Mouse (Mus musculus): ENCODE measurements around the gene Crybb2.

Crybb2 gene

DNA sequence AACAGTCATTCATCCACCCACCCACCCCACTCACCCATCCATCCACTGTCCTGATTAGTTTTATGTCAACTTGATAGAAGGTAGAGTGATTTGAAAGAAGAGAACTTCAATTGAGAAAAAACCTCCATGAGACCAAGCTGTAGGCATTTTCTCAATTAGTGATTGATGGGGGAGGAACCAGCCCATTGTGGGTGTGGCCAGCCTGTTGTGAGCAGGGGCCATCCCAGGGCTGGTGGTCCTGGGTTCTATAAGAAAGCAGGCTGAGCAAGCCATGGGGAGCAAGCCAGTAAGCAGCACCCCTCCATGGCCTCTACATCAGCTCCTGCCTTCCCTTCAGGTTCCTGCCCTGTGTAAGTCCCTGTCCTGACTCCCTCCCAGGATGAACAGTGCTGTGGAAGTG lies at the start of gene Crybb2:
Crybb2 (minus strand) TSS at position 101 of the 400 bp plus-strand sequence.
- no peaks in the 10 kb centered on the region for H3K36me3 ChIP-seq (ENCODE audit: insufficient read depth, low read length)
- TF ChIP-seq CTCF (conservative IDR thresholded peaks at IDR 0.05; ENCODE audit: low read length) (no peak), POU5F1 (IDR thresholded peaks at IDR 0.05; ENCODE audit: borderline replicate concordance, low read length) (no peak), NANOG (IDR thresholded peaks at IDR 0.05; ENCODE audit: borderline replicate concordance, low read length) (no peak)
- H3K9me3 ChIP-seq (ENCODE audit: low read length): no peaks in the 10 kb centered on the region
- no peaks in the 10 kb centered on the region for H3K4me1 ChIP-seq (replicated peaks; ENCODE audit: low read depth, low read length)
- H3K27me3 ChIP-seq (ENCODE audit: insufficient read depth, low read length): peaks cover 20% of the 10 kb centered on the region
- H3K4me3 ChIP-seq (replicated peaks; ENCODE audit: low read length): no peak within 1 kb of the TSS

DNA sequence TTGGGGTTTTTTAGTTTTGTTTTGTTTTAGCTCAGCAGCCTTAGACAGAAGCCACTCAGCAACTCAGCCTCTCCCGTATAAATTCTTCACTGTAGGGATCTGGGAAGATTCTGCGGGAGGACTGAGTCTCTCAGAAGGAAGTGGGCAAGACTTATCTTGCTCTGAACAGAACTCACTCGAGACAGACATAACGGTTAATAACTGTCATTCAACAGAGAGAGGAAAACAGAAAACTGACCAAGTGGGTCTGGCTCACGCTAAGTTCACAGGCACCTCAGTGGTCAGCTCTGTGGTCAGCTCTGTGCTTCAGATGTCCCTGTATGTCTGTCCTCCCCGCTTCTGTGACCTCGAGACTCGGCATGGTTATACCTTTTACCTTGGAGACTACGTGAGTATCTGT lies 49.4 kb upstream of the Crybb2 start:
- TF ChIP-seq NANOG (IDR thresholded peaks at IDR 0.05; ENCODE audit: borderline replicate concordance, low read length): no peak
- TF ChIP-seq CTCF (conservative IDR thresholded peaks at IDR 0.05; ENCODE audit: low read length): no peak
- TF ChIP-seq POU5F1 (IDR thresholded peaks at IDR 0.05; ENCODE audit: borderline replicate concordance, low read length): no peak
- peaks cover 86% of the 10 kb centered on the region for H3K4me1 ChIP-seq (replicated peaks; ENCODE audit: low read depth, low read length)

DNA sequence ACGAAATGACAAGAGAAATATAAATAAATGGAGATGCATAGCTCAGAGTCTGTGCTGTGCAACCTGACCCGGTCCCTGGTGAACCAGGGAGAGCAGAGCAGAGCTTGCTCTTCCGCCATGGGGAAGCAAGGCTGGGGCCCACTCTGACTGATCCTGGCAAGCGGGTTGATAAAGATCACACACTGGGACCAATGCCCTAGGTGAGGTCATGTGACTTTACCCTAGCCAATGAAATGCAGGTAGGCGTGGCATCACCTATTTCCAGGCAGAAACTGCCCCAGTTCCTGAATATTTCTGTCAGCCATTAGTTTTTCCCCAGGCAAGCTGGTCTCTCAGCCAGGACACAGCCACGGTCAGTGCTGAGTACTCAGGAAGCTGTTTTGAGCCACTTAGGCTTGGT lies 48.8 kb upstream of the Crybb2 start:
- H3K27me3 ChIP-seq (ENCODE audit: insufficient read depth, low read length): no peaks in the 10 kb centered on the region
- no peaks in the 10 kb centered on the region for H3K9me3 ChIP-seq (ENCODE audit: low read length)
- TF ChIP-seq NANOG (IDR thresholded peaks at IDR 0.05; ENCODE audit: borderline replicate concordance, low read length): no peak
- TF ChIP-seq POU5F1 (IDR thresholded peaks at IDR 0.05; ENCODE audit: borderline replicate concordance, low read length): no peak
- TF ChIP-seq CTCF (conservative IDR thresholded peaks at IDR 0.05; ENCODE audit: low read length): no peak
- H3K36me3 ChIP-seq (ENCODE audit: insufficient read depth, low read length): no peaks in the 10 kb centered on the region
- peak overlapping the region; percentile 37; the same call in 1 of the 2 replicates for H3K4me3 ChIP-seq (replicated peaks; ENCODE audit: low read length)
- peaks cover 91% of the 10 kb centered on the region for H3K4me1 ChIP-seq (replicated peaks; ENCODE audit: low read depth, low read length)

More for the DNA sequence above, 49.4 kb upstream of the Crybb2 start:
- no peaks in the 10 kb centered on the region for H3K9me3 ChIP-seq (ENCODE audit: low read length)
- no peaks in the 10 kb centered on the region for H3K36me3 ChIP-seq (ENCODE audit: insufficient read depth, low read length)
- no peak overlapping the region for H3K4me3 ChIP-seq (replicated peaks; ENCODE audit: low read length)
- no peaks in the 10 kb centered on the region for H3K27me3 ChIP-seq (ENCODE audit: insufficient read depth, low read length)

DNA sequence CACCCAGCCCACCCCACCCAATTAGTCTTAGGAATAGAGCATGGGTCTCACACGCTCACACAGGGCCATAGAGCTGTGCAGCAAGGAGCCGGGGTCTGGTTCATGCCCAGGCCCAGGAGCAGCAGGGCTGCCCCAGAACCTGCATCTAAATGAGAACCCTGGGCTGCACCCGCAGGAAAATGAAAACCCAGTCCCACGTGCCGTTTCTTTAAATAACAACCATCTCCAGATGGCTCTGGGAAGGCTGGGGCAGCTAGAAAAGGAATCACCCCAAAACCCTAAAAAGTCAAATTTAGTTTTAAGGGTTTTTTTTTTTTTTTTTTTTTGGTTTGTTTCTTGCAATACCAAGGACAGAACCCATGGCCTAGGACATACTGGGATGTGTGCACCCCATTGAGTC lies 47.4 kb upstream of the Crybb2 start:
- peaks cover 93% of the 10 kb centered on the region for H3K4me1 ChIP-seq (replicated peaks; ENCODE audit: low read depth, low read length)
- H3K27me3 ChIP-seq (ENCODE audit: insufficient read depth, low read length): no peaks in the 10 kb centered on the region
- no peak overlapping the region for H3K4me3 ChIP-seq (replicated peaks; ENCODE audit: low read length)
- H3K9me3 ChIP-seq (ENCODE audit: low read length): no peaks in the 10 kb centered on the region
- H3K36me3 ChIP-seq (ENCODE audit: insufficient read depth, low read length): no peaks in the 10 kb centered on the region
- TF ChIP-seq NANOG (IDR thresholded peaks at IDR 0.05; ENCODE audit: borderline replicate concordance, low read length): no peak
- no peak for TF ChIP-seq POU5F1 (IDR thresholded peaks at IDR 0.05; ENCODE audit: borderline replicate concordance, low read length)
- TF ChIP-seq CTCF (conservative IDR thresholded peaks at IDR 0.05; ENCODE audit: low read length): no peak

DNA sequence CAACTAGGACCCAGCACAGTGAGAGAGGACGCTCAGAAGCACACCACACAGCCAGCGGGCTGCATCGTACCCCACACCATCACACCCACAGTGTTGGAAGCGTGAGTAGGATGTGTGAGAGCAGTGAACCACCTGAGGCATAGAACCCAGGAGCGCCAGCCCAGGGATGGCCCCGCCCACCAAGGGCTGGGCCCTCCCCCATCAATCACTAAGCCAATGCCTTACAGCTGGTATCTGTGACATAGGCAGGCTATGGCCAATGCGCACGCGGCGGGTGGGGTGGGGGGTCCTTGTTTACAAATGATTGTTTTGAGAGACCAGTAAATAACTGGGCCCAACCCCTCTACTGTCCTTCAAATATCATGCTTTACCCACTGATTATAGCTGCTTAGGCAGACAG lies 46.0 kb upstream of the Crybb2 start:
- Histone ChIP-seq H3K4me1 (replicated peaks; ENCODE audit: low read depth, low read length) (peaks cover 89% of the 10 kb centered on the region), H3K4me3 (replicated peaks; ENCODE audit: low read length) (peak overlapping the region; percentile 57), H3K36me3 (ENCODE audit: insufficient read depth, low read length) (no peaks in the 10 kb centered on the region), H3K27me3 (ENCODE audit: insufficient read depth, low read length) (no peaks in the 10 kb centered on the region), H3K9me3 (ENCODE audit: low read length) (no peaks in the 10 kb centered on the region)
- TF ChIP-seq NANOG (IDR thresholded peaks at IDR 0.05; ENCODE audit: borderline replicate concordance, low read length) (no peak), CTCF (conservative IDR thresholded peaks at IDR 0.05; ENCODE audit: low read length) (no peak), POU5F1 (IDR thresholded peaks at IDR 0.05; ENCODE audit: borderline replicate concordance, low read length) (no peak)

DNA sequence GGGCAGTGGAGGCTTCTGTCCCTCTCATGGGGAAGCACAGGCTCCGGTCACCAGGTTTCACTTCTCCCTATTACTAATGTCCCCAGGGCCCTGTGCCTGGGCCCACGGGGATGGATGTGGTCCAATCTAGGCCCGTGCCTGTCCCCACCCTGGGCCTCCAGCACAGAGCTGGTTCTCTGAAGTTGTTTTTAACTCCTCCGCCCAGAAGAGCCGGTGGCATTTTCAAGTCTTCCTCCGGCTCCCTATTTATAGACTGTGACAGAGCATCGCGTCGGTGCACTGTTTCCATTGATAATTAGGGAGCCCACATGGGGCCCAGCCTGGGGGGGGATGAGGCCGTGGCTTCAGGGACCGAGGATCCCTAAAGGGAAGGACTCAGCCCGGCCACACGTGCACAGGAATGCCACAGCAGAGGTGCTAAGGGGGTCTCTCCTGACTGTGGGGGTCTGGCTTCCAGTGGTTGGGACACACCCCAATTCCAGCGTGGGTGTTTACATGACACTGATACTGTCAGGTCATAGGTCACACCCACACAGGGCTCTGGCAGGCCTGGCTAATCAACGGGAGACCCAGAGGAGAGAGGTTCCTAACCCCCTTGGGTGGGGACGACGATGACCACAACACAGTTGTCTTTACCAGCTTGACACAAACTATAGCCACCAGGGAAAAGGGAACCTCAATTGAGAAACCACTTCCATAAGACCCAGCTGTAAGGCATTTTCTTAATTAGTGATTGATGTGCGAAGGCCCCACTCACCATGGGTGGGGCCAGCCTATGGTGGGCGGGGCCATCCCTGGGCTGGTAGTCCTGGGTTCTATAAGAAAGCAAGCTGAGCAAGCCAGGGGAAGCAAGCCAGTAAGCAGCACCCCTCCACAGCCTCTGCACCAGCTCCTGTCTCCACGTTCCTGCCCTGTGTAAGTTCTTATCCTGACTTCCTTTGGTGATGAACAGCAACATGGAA lies 44.6 kb upstream of the Crybb2 start:
- no peaks in the 10 kb centered on the region for H3K9me3 ChIP-seq (ENCODE audit: low read length)
- H3K27me3 ChIP-seq (ENCODE audit: insufficient read depth, low read length): no peaks in the 10 kb centered on the region
- TF ChIP-seq CTCF (conservative IDR thresholded peaks at IDR 0.05; ENCODE audit: low read length) (no peak), NANOG (IDR thresholded peaks at IDR 0.05; ENCODE audit: borderline replicate concordance, low read length) (no peak), POU5F1 (IDR thresholded peaks at IDR 0.05; ENCODE audit: borderline replicate concordance, low read length) (no peak)
- peak overlapping the region; percentile 20; the same call in 1 of the 2 replicates for H3K4me3 ChIP-seq (replicated peaks; ENCODE audit: low read length)
- peaks cover 81% of the 10 kb centered on the region for H3K4me1 ChIP-seq (replicated peaks; ENCODE audit: low read depth, low read length)
- H3K36me3 ChIP-seq (ENCODE audit: insufficient read depth, low read length): no peaks in the 10 kb centered on the region

DNA sequence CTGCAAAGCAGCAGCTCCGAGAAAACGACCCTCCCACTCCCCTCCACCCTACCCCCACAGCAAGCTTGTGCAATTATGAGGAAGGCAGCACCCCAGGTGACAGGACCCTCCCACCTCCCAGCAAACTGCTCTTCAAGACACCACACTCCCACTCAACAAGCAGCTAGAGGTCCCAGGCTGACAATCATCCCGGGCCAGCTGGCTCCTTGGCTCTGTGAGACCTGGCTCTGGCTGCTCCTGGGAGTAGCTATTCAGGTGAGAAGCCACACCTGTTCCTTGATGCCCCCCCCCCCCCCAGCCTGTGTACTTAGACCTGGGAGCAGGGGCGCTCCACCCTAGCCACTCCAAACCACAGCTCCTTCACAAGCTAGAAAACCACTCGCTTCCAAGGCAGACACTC lies 43.2 kb upstream of the Crybb2 start:
- no peaks in the 10 kb centered on the region for H3K36me3 ChIP-seq (ENCODE audit: insufficient read depth, low read length)
- H3K9me3 ChIP-seq (ENCODE audit: low read length): no peaks in the 10 kb centered on the region
- H3K4me1 ChIP-seq (replicated peaks; ENCODE audit: low read depth, low read length): peaks cover 72% of the 10 kb centered on the region
- H3K27me3 ChIP-seq (ENCODE audit: insufficient read depth, low read length): no peaks in the 10 kb centered on the region
- 0 out of 2 replicates have a peak overlapping the region, but pooled peaks have one; percentile 13 for H3K4me3 ChIP-seq (replicated peaks; ENCODE audit: low read length)
- no peak for TF ChIP-seq CTCF (conservative IDR thresholded peaks at IDR 0.05; ENCODE audit: low read length)

DNA sequence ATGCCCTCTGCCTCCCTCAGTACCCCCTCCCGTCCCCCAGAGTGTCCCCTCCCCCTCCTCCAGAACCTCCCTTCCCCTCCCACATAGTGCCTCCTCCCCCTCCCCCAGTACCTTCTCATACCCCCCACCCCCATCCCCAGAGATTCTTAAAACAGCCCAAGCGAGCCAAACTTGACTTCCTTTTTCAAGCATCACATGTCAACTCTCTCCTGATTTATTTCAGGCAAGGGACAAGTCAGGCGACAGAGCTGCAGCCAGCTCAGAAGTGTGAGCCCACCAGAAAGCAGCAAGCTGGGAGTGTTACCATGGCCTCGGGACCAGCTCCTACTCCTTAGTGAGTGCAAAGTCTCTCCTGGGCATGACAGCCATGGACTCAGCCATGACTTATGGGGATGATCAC lies 41.4 kb upstream of the Crybb2 start:
- no peaks in the 10 kb centered on the region for H3K9me3 ChIP-seq (ENCODE audit: low read length)
- H3K36me3 ChIP-seq (ENCODE audit: insufficient read depth, low read length): no peaks in the 10 kb centered on the region
- H3K27me3 ChIP-seq (ENCODE audit: insufficient read depth, low read length): no peaks in the 10 kb centered on the region
- TF ChIP-seq NANOG (IDR thresholded peaks at IDR 0.05; ENCODE audit: borderline replicate concordance, low read length) (no peak), CTCF (conservative IDR thresholded peaks at IDR 0.05; ENCODE audit: low read length) (no peak), POU5F1 (IDR thresholded peaks at IDR 0.05; ENCODE audit: borderline replicate concordance, low read length) (no peak)
- H3K4me3 ChIP-seq (replicated peaks; ENCODE audit: low read length): no peak overlapping the region
- peaks cover 72% of the 10 kb centered on the region for H3K4me1 ChIP-seq (replicated peaks; ENCODE audit: low read depth, low read length)
